Mouse (Mus musculus) cerebellum, adult 2 months (tissue): ENCODE data around the gene Myo3a.

Experiments used
- CTCF ChIP-seq: fragments of 200-500 bp; IDR thresholded peaks from 2 replicates; pipeline ENCODE4 v1.5.1; 2011; ENCODE audit warnings: low read depth, mild to moderate bottlenecking, control low read depth, low read length, moderate library complexity, borderline replicate concordance; ENCODE audit not compliant: insufficient read depth
- POLR2A ChIP-seq: fragments of 200-500 bp; IDR thresholded peaks from 2 replicates; pipeline ENCODE4 v1.6.1; 2011; ENCODE audit warnings: low read length, control low read depth, borderline replicate concordance; ENCODE audit not compliant: insufficient read depth

DNA sequence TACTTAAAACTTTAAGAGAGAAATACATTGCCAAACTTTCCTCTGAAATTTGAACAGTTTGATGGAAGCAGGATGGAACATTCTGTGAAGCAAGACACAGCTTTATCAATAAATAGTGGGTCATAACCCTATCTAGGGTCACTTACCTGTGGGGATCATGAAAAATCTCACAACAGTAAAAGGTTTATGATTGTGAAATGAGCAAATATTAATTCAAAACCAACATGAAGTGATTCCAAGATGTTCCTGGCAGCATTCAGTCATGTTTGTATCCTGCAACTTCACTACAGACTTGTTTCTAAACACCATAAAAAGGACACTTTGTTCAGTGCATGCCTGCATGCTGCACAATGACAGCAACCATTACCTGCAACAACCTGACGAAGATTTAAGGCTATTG lies 436.4 kb downstream of the Myo3a start:
- TF ChIP-seq CTCF (no peak), POLR2A (no peak)
